Mouse (Mus musculus): ENCODE measurements at regions not wholly inside any gene's neighbourhood (a gene's known extent, or its start where the extent isn't known, plus 50 kb on each side); places are given as distances from the start of the nearest gene placed in this dataset.

DNA sequence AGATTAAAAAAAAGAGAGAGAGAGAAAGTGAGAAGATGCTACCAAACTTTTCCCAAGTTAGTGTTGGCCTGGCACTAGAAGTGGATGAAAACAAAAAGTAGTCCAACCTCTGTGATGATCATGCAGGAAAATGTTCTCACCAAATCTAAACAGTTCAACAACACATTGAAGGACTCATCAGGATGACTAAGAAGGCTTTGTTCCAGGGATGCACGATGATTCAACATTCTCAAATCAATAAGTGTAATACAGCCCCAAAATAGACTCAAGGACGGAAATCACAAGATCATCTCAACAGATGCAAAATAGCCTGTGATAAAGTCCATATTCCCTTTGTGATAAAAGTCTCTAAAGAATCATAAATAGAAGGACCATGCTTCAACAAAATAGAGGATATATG, 106.3 kb downstream of the Cysltr2 start:
- Histone ChIP-seq H3K36me3 (ENCODE audit: control insufficient read depth, insufficient read depth, low read length) (no peaks in the 10 kb centered on the region), H3K4me3 (ENCODE audit: control insufficient read depth, low read depth, low read length) (no peak overlapping the region), H3K27ac (ENCODE audit: control insufficient read depth, insufficient read depth, low read depth, low read length) (no peak overlapping the region), H3K27me3 (ENCODE audit: control insufficient read depth, insufficient read depth, low read length) (no peaks in the 10 kb centered on the region), H3K4me1 (ENCODE audit: control insufficient read depth, insufficient read depth, low read length) (no peaks in the 10 kb centered on the region)
- TF ChIP-seq CTCF (IDR thresholded peaks at IDR 0.05; ENCODE audit: control insufficient read depth, insufficient read depth, insufficient replicate concordance, low read depth, low read length), result no peak
- no peak for TF ChIP-seq POLR2A (IDR thresholded peaks at IDR 0.05; ENCODE audit: control insufficient read depth, low read depth, low read length)

DNA sequence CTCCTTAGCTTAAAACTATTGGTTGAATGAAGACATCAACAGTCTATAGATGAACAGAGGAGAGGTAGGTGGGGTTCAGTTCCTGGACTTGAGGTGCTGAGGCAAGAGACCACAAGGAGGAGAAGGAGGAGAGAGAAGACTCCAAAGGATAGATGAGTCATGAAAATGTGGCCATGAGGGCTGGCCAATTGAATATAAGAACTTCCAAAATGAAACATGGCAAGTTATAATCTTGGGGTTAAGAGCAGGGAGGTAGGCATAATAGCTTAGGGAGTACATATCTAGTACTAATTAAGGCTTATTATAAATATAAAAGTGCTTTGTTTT, 109.9 kb downstream of the Cysltr2 start:
- no peaks in the 10 kb centered on the region for H3K27me3 ChIP-seq (ENCODE audit: control insufficient read depth, insufficient read depth, low read length)
- H3K4me3 ChIP-seq (ENCODE audit: control insufficient read depth, low read depth, low read length), result no peak overlapping the region
- no peaks in the 10 kb centered on the region for H3K4me1 ChIP-seq (ENCODE audit: control insufficient read depth, insufficient read depth, low read length)
- no peak for TF ChIP-seq CTCF (IDR thresholded peaks at IDR 0.05; ENCODE audit: control insufficient read depth, insufficient read depth, insufficient replicate concordance, low read depth, low read length)
- no peak for TF ChIP-seq POLR2A (IDR thresholded peaks at IDR 0.05; ENCODE audit: control insufficient read depth, low read depth, low read length)
- no peak overlapping the region for H3K27ac ChIP-seq (ENCODE audit: control insufficient read depth, insufficient read depth, low read depth, low read length)
- H3K36me3 ChIP-seq (ENCODE audit: control insufficient read depth, insufficient read depth, low read length), result no peaks in the 10 kb centered on the region

DNA sequence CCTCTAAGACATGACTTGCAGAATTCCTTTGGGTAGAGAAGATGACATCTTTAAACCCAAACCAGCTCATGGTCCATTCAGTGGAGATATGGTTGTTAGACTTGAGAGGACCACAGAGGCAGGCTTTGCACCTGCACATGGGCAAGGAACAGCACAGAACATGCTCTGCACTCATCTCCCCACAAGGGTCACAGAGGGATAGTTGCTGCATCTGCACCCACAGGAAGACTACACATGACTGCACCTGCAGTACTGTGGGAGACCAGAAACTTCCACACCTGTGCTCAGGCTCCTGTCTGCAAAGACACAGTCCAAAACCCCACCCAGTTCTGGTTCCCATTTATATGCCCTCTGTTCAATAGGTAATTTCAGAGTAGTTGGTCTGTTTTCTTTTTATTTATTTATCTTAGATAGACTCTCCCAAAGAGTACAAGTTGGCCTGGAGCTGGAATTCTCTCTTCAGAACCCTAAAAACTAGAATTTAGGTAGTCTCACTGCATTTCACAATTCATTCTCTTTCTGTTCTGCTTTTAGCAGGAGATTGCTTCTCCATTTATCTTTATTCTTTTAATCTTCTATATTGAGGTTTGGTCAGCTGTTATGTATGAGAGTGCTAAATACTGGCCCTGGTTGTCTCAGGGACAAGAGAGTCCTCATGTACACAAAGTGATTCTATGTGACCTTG, 110.4 kb downstream of the Cysltr2 start:
- H3K4me3 ChIP-seq (ENCODE audit: control insufficient read depth, low read depth, low read length), result no peak overlapping the region
- no peak for TF ChIP-seq CTCF (IDR thresholded peaks at IDR 0.05; ENCODE audit: control insufficient read depth, insufficient read depth, insufficient replicate concordance, low read depth, low read length)
- no peak for TF ChIP-seq POLR2A (IDR thresholded peaks at IDR 0.05; ENCODE audit: control insufficient read depth, low read depth, low read length)
- no peaks in the 10 kb centered on the region for H3K36me3 ChIP-seq (ENCODE audit: control insufficient read depth, insufficient read depth, low read length)
- no peaks in the 10 kb centered on the region for H3K4me1 ChIP-seq (ENCODE audit: control insufficient read depth, insufficient read depth, low read length)
- no peak overlapping the region for H3K27ac ChIP-seq (ENCODE audit: control insufficient read depth, insufficient read depth, low read depth, low read length)
- H3K27me3 ChIP-seq (ENCODE audit: control insufficient read depth, insufficient read depth, low read length), result no peaks in the 10 kb centered on the region

DNA sequence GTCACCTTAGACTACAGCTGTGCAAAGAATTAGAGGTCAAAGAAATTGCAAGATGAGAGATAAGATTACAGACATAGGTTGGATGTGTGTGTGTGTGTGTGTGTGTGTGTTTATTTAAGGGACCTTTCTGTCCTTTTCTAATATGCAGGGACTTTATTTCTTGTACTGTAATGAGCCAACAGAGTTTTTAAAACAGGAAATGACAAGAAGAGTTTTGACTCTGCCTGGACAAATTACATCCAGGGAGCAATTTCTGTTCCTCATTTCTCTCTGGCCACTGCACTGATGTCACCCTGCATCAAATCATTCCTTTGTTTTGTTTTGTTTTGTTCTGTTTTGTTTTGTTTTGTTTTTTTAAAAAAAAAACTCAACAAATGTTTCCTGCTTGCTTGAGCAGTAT, 115.3 kb downstream of the Cysltr2 start:
- H3K4me3 ChIP-seq (ENCODE audit: control insufficient read depth, low read depth, low read length), result no peak overlapping the region
- H3K27ac ChIP-seq (ENCODE audit: control insufficient read depth, insufficient read depth, low read depth, low read length), result no peak overlapping the region
- no peaks in the 10 kb centered on the region for H3K36me3 ChIP-seq (ENCODE audit: control insufficient read depth, insufficient read depth, low read length)
- TF ChIP-seq CTCF (IDR thresholded peaks at IDR 0.05; ENCODE audit: control insufficient read depth, insufficient read depth, insufficient replicate concordance, low read depth, low read length) (no peak), POLR2A (IDR thresholded peaks at IDR 0.05; ENCODE audit: control insufficient read depth, low read depth, low read length) (no peak)
- H3K4me1 ChIP-seq (ENCODE audit: control insufficient read depth, insufficient read depth, low read length), result no peaks in the 10 kb centered on the region
- H3K27me3 ChIP-seq (ENCODE audit: control insufficient read depth, insufficient read depth, low read length), result no peaks in the 10 kb centered on the region

DNA sequence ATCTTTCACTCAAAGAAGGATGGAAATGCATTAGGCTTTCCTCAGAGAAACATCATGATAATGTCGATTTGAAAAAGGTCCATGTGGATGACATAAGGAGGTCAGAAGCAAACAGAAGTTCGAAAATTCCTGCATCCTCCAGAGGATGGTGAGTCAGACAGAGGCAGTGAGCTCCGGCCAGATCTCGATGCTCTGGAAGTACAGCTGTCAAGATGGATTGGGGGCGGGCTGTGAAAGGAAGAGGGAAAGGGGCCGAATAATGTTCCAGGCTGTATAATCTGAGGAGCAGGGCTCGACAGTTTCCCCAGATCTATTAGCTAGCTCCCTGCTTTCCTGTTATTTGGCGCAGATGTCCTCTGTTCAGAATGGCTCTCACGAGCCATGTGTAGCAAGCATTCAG, 116.6 kb downstream of the Cysltr2 start:
- TF ChIP-seq POLR2A (IDR thresholded peaks at IDR 0.05; ENCODE audit: control insufficient read depth, low read depth, low read length) (no peak), CTCF (IDR thresholded peaks at IDR 0.05; ENCODE audit: control insufficient read depth, insufficient read depth, insufficient replicate concordance, low read depth, low read length) (no peak)
- Histone ChIP-seq H3K36me3 (ENCODE audit: control insufficient read depth, insufficient read depth, low read length) (no peaks in the 10 kb centered on the region), H3K27ac (ENCODE audit: control insufficient read depth, insufficient read depth, low read depth, low read length) (no peak overlapping the region), H3K27me3 (ENCODE audit: control insufficient read depth, insufficient read depth, low read length) (no peaks in the 10 kb centered on the region), H3K4me3 (ENCODE audit: control insufficient read depth, low read depth, low read length) (no peak overlapping the region), H3K4me1 (ENCODE audit: control insufficient read depth, insufficient read depth, low read length) (no peaks in the 10 kb centered on the region)

DNA sequence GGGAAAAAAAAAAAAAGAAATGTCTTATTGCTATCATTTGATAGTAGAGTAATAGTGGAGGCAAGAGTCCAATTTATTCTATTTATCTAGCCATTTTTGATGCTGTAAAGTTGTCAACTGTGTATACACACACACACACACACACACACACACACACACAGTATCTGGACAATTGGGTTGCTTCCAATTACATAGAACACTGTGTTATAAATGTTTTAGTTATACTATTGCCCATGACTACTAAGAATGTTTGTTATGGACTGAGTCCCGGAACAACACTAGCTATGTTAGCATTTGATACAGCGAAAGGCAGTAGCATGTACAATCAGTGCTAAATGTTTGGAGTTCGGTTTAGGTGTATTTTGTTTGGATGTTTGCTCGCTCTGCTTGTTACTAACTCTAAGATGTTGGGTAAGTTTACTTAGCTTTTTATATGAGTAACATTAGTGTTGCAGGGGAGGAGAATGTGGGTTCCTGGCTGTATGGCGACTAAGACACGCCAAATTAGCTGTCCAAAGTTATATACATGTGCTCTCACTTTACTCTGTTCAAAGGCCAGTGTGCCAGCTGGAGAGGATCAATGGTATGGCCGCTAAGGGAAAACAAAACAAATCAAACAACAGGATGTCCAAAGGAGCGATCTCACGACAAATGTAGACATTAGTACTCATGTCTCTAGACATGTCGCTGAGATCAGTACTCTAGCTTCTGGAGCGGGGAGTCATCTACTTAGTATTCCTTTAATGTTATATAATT, 147.6 kb downstream of the Cysltr2 start:
- no peaks in the 10 kb centered on the region for H3K27me3 ChIP-seq (ENCODE audit: control insufficient read depth, insufficient read depth, low read length)
- H3K4me1 ChIP-seq (ENCODE audit: control insufficient read depth, insufficient read depth, low read length), result no peaks in the 10 kb centered on the region
- H3K27ac ChIP-seq (ENCODE audit: control insufficient read depth, insufficient read depth, low read depth, low read length), result no peak overlapping the region
- no peak overlapping the region for H3K4me3 ChIP-seq (ENCODE audit: control insufficient read depth, low read depth, low read length)
- TF ChIP-seq POLR2A (IDR thresholded peaks at IDR 0.05; ENCODE audit: control insufficient read depth, low read depth, low read length) (no peak), CTCF (IDR thresholded peaks at IDR 0.05; ENCODE audit: control insufficient read depth, insufficient read depth, insufficient replicate concordance, low read depth, low read length) (no peak)
- no peaks in the 10 kb centered on the region for H3K36me3 ChIP-seq (ENCODE audit: control insufficient read depth, insufficient read depth, low read length)

DNA sequence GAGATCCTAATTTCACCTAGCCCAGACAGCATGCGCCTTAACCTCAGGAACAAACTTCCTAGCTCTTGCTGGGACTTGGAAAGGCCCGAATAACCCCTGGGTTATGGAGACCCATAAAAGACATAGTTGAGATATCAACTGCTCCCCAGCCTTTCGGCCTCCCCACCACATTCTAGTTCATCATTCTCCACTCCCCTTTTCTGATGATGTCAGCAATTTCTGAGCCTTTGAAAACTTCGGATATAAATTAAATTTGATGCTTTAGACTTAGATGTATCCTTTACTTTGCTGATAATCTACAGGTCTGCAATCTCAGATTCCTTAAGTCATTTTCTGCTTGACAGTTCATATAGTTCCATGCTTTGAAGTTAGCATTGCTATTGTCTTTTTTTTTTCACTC, 149.3 kb downstream of the Cysltr2 start:
- no peak overlapping the region for H3K4me3 ChIP-seq (ENCODE audit: control insufficient read depth, low read depth, low read length)
- H3K27me3 ChIP-seq (ENCODE audit: control insufficient read depth, insufficient read depth, low read length), result no peaks in the 10 kb centered on the region
- H3K27ac ChIP-seq (ENCODE audit: control insufficient read depth, insufficient read depth, low read depth, low read length), result no peak overlapping the region
- H3K36me3 ChIP-seq (ENCODE audit: control insufficient read depth, insufficient read depth, low read length), result no peaks in the 10 kb centered on the region
- no peaks in the 10 kb centered on the region for H3K4me1 ChIP-seq (ENCODE audit: control insufficient read depth, insufficient read depth, low read length)
- no peak for TF ChIP-seq CTCF (IDR thresholded peaks at IDR 0.05; ENCODE audit: control insufficient read depth, insufficient read depth, insufficient replicate concordance, low read depth, low read length)
